Mouse (Mus musculus) liver, embryonic 14 days (tissue): ENCODE results near the gene Necab2. TPM values are rescaled to one million over a fixed set of nuclear protein-coding genes. Genes with fewer than 3 reads are reported as not detected.

Experiments used
- polyA plus RNA-seq: library from polyadenylated mRNA; depleted of rRNA; stranded (reverse); fragments of >200 nt; gene quantifications from 2 replicates; pipeline ENCODE4 v1.2.3, GENCODE M21; 2012; rRNA removed

The Necab2 gene
- polyA plus RNA-seq: 0.05 TPM in 2 replicates

GRCm38 (mm10) chr8:119446211-119446989 lies at the start of gene Necab2:
Gene Necab2, plus strand, starts transcription at chr8:119446719.

GRCm38 (mm10) chr8:119433582-119434174 lies 12.8 kb upstream of the Necab2 start, which contains the start of gene Osgin1:
Gene Osgin1, plus strand, starts transcription at chr8:119434124.

GRCm38 (mm10) chr8:119501598-119501997 lies 55.1 kb downstream of the Necab2 start, which contains the start of gene Slc38a8:
Gene Slc38a8, minus strand, starts transcription at chr8:119501698.

Other genes starting within 250 kb of the Necab2 start
- gene Hsbp1, start 102.2 kb upstream of the Necab2 start, polyA plus RNA-seq: 54.2 and 57.4 TPM in 2 replicates
- gene Mlycd, start 51.8 kb upstream of the Necab2 start, polyA plus RNA-seq: 5.1 and 5.6 TPM in 2 replicates
- gene Osgin1, start 12.6 kb upstream of the Necab2 start, polyA plus RNA-seq: 15.8 and 17.9 TPM in 2 replicates
- gene Slc38a8, start 55.0 kb downstream of the Necab2 start, polyA plus RNA-seq: 0.01 TPM in 1 of 2 replicates, not detected in the other
- 21.2 and 25.1 TPM in 2 replicates for gene Mbtps1, start 112.0 kb downstream of the Necab2 start, polyA plus RNA-seq
- 7.5 and 8.0 TPM in 2 replicates for gene Hsdl1, start 128.5 kb downstream of the Necab2 start, polyA plus RNA-seq
- 0.03 and 0.05 TPM in 2 replicates for gene Dnaaf1, start 128.5 kb downstream of the Necab2 start, polyA plus RNA-seq
- gene Taf1c, start 158.5 kb downstream of the Necab2 start, polyA plus RNA-seq: 5.6 and 6.9 TPM in 2 replicates
- not detected in 2 replicates for gene Adad2, start 166.0 kb downstream of the Necab2 start, polyA plus RNA-seq
- gene Kcng4, start 189.0 kb downstream of the Necab2 start, polyA plus RNA-seq: not detected in 2 replicates
- gene Wfdc1, start 219.6 kb downstream of the Necab2 start, polyA plus RNA-seq: 0.77 and 1.1 TPM in 2 replicates